Mouse (Mus musculus) kidney, postnatal 25 days (tissue): Measurements from ENCODE around the gene Ttll12.

ENCODE experiments used
- DNase-seq, 2 experiments: peaks; one replicate each; pipeline ENCODE4 v3.0.0; 2021; ENCODE audit warnings: mixed read lengths in 2 of 2

The Ttll12 gene

GRCm38 (mm10) chr15:83593189-83593585 lies 1.8 kb downstream of the Ttll12 start:
- no peak for DNase-seq

GRCm38 (mm10) chr15:83592260-83593188 lies 2.4 kb downstream of the Ttll12 start:
- no peak for DNase-seq

- no peak for DNase-seq
Measured at GRCm38 (mm10) chr15:83591758-83592157, 3.2 kb downstream of the Ttll12 start.

DNA sequence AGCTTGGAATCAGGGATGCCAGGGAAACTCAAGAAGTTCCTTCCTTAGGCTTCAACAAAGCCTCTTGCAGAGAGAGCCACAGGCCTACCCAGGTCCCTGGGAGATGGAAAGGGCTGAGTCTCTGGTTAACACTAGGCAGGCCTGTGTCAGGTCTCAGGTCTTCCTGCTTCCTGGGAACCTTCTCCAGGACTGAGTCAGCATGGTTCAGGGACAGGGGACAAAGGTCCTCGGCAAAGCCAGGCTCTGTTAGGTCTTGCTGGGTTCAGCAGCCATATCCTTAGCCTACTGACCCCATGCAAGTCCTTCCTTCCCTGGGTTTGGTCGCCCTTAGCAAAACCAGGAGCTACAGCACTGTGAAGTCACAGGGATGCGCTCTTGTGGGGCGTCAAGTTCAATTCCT lies 4.1 kb downstream of the Ttll12 start:
- no peak for DNase-seq

DNA sequence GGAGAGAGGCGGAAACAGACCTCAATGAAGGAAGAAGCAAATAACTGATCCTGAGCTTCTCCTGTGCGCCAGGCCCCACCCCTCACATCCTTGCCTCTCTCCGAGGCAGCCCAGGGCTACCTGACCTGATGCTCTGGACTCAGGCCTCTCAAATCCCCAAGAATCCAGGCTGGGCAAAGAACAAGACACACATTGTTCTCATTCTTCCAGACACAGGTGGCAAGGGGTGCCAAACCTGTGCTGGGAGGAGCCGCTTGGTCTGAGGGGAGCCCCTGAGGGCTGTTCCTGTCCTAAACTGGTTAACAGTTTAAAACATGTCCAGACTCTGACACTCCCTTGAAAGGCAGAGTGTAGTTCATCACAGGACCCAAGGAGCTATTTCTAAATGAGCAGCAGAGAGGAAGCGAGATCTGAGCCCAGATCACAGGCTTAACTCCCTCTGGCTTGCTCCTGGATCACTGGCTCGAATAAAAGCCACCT lies 10.2 kb downstream of the Ttll12 start:
- no peak for DNase-seq

DNA sequence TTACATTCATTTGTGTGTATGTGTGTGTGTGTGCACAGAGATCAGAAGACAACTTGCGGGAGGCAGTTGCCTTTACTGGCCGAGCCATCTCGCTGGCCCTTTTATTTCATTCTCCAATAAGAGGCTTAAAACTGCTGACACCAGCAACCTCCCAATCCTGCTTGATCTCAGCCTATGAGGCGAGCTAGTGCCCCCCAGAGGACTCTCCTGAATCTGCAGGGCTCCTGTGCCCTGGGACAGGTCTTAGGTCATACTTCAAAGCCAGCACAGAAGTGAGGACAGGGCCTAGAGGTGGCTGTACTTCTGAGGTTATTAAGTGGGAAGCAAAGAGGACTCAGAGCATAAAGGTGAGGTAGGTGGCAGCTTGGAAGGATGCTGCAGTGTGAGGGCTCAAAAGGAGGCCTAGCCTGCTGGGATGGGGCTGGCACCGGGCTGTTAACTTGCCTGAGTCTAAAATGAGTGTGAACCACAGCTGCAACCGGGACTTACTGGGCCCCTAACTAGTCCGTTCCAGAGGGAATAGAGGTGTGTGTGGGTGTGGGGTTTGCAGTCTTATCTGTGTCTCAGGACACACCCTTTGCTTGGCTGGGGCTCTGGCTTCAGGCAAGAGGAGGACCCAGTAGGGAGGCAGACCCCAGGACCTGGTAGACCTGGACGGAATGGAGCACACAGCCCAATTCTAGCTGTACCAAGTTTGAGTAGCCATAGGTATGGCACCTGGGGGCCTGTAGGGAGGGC lies 11.4 kb downstream of the Ttll12 start:
- peak; percentile 71 to 80 for DNase-seq

DNA sequence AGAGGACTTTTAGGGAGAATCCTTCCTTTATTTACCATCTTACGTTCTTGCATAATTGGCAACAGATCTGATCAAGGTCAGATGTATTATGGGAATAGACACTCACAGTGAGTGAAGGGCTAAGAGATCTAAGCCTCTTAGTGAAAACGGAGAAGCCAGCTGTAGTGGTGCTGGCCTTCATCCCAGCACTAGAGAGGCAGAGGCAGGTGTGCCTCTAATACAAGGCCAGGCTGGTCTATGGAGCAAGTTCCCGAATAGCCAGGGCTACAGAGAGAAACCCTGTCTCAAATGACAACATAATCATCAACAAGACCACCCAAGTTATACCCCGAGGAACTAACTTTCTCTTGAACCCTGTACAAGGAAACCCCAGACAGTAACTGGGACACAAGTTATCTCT lies 12.0 kb downstream of the Ttll12 start:
- no peak for DNase-seq

DNA sequence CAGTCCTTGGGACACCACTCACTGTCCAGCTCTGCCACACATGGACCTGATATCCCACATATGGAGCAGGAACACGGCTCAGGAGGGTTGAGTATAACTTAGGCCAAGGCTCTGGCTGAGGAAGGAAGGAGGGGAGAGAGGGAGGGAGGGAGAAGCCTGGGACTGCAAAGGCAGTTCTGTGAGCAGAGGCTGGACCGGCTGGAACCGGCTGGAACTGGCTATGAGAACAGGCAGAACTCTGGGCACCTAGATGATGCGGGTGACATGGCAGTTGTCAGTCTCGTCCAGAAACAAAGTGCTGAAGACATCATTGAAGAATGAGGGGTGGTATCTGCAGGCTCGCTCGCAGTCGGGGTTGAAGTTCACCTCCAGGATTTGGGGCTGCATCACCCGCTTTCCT lies 18.3 kb downstream of the Ttll12 start:
- DNase-seq, result peak in 1 of 2 experiments; percentile 26

DNA sequence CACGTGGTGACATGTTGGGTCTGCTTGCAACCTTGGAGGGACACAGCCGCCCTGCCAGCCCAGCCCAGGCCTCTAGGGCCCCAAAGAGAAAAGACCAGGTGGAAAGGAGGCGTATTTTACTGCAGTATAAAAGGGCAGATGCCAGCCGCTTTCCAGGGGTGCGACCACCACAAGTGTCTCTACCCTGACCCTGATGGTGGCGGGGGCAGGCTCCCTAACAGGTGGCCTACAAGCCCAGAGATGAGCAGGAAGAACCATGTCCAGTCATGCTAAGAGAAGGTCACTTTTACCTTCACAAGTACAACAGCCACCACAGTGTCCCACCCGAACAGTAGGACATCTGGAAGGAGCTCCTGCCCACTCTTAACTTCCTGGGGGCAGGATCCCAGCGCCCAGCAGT lies 19.4 kb downstream of the Ttll12 start:
- no peak for DNase-seq

DNA sequence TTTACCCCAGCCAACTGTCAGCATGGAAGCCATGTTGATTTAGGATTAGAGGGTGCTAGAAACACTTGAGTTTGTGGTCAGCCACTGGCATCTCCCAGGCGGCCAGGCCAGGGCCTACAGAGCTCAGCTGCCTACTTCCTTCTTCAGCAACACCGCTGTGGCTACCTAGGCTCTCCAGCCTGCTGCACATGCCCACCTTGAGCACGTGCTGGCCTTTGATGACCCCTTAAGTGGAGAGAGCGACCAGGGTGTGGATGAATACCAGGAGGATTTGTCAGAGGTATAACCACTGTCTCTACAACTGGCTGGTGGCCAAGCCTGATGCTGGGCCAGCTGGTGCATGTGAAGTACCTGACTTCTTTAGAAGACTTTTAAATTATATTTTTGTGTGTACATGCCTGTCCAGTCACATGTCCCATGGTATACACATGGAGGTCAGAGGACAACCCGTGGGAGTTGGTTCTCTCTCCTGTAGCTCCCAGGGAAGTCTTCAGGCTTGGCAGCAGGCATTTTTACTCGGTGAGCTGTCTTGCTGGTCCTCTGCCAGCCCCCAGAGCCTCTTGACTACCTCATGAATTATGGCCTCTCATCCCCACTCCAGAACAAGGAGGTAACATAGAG lies 20.1 kb downstream of the Ttll12 start:
- peak in 1 of 2 experiments; percentile 24 for DNase-seq

DNA sequence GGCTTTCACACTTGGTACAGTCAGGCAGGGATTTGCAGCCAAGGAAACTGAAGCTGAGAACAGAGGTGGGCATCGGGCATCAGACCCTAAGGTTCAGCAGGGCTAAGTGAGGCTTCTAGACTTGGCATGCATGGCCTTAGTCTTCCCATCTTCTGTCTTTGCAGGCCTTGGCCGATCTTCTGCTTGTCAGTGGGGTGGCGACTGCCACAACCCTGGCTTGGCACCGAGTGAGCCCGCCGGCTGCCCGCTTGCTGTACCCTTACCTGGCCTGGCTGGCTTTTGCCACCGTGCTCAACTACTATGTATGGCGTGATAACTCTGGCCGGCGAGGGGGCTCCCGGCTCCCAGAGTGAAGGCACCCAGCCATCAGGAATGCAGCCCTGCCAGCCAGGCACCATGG lies 21.4 kb downstream of the Ttll12 start:
- DNase-seq, result no peak

DNA sequence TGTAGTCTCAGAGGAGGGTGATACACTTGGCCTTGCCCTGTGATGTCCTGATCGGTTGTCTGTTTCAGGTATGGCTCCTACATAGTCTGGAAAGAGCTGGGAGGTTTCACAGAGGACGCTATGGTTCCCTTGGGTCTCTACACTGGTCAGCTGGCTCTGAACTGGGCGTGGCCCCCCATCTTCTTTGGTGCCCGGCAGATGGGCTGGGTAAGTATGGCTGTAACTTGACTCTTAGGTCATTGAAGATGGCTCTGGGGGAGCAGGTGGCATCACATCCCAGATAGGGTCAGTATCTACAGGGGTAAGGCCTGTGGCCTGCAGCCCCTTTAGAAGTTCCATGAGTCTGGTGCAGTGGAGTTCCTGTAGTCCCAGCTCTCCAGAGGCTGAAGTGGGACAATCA lies 22.8 kb downstream of the Ttll12 start:
- no peak for DNase-seq

DNA sequence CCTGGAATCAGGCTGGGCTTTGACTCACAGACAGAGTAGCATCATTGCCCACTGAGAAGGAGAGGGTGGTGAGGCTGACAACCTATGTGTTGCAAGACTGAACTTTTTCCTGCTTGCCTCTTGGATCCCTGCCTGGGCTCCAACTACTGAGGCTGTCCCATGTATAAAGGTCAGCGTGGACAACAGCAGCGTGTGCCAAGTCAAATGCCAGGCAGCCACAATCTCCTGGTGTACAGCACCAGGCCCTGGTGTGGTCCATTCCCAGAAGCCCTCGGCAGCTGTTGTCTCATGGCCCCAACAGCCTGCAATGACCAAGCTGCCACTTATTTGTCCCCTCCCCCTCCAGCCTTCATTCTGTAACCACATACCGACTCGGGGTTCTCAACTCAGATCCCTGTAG lies 23.3 kb downstream of the Ttll12 start:
- DNase-seq, result peak; percentile 75 to 85

GRCm38 (mm10) chr15:83570641-83571040 lies 24.3 kb downstream of the Ttll12 start:
- peak in 1 of 2 experiments; percentile 28 for DNase-seq

GRCm38 (mm10) chr15:83569682-83570081 lies 25.3 kb downstream of the Ttll12 start:
- no peak for DNase-seq

DNA sequence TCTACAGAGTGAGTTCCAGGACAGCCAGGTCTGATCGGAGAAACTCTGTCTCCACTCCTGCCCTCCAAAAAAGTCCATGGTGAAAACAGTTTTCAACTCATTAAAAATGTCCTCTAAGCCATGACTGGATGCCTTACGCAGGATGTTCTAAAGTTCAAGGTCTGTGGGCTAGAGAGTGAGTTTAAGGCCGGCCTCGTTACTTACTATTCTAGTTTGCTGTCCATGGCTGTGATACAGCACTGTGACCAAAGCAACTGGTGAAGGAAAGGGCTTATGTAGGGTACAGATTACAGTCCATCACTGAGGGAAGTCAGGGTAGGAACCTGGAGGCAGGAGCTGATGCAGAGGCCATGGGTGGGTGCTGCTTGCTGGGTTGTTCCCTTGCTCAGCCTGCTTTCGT lies 26.4 kb downstream of the Ttll12 start:
- no peak for DNase-seq

- no peak for DNase-seq
Measured at GRCm38 (mm10) chr15:83567728-83568127, 27.2 kb downstream of the Ttll12 start.

- no peak for DNase-seq
Measured at GRCm38 (mm10) chr15:83566006-83566405, 29.0 kb downstream of the Ttll12 start.

GRCm38 (mm10) chr15:83565434-83565833 lies 29.5 kb downstream of the Ttll12 start:
- DNase-seq, result no peak

DNA sequence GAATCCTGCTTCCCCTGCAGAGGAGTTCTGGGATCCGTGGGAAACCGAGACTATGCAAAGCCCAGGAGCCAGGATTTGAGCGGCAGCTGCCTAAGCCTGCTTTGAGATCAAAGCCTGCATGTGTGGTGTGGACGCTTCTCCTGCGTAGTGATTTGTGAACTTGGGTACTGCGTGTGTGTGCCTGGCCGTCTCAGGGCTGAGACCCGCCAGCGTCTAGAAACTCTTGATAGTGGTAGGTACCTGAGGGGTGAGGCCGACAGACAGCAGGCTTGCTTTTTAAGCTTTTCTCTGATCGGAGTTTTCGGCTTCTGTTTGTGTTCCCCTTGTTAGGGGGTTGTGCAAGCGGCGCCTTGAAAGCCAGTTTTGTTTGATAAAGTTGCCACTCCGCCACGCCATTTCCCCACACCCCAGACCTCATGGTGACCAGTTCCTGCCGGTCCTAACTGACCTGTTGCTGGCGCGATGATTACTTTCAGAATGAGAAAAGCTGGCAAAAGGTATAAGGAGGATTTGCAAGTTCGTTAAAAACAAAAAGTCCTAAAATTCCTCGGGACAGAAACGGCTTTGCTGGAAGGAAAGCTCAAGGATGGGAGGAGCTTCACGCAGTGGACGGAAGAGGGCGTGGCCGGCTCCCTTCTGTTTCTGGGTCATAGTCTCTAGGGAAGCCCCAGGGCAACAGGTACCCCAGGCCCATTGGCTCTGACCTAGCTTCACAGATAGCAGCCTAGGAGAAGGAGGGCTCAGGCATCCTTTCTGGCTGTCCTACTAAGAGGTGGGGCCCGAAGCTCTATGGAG lies 30.9 kb downstream of the Ttll12 start:
- DNase-seq, result peak; percentile 74 to 79

DNA sequence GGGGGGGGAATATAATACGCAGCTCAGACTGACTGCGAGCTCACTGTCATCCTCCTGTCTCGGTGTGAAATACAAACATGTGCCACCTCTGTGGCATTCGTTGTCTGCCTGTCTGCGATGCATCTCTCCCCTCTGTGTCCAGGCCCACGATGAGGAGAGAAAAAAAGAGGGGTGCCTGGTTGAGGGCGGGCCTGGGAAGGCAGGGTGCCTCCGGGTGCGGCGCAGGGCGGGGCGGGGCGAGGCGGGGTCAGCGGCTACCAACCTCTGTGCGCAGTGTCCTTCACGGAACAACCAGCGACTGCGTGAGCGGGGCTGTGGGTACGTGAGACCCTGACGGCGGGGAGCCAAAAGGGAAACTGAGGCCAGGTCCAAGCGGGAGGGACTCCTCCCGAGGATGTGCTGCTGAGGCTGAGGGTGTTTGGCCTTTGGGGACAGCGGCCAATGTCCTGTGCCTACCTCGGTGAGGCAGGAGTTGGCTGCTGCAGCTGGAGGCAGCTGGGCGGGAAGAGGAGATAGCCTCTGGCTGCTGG lies 31.6 kb downstream of the Ttll12 start, which contains the start of the genes Tspo and Mcat:
Gene Tspo, plus strand, starts transcription at position 266 of the 530 bp plus-strand sequence.
Gene Mcat, minus strand, starts transcription at position 461 of the 530 bp plus-strand sequence.
- peak; percentile 71 to 81 for DNase-seq
